Mouse (Mus musculus) midbrain, embryonic 12.5 days (tissue): ENCODE data around the gene Tmem263. TPM values are rescaled to one million over a fixed set of nuclear protein-coding genes. Genes with fewer than 3 reads are reported as not detected.

Source experiments
- ATAC-seq: fragments of 200-750 bp; cut with Nextera tagmentation; 2 replicates; pipeline ENCODE4 v1.8.0; 2017; ENCODE audit warnings: low read depth, moderate TSS enrichment, moderate library complexity; ENCODE audit not compliant: low FRiP score
- H3K27ac ChIP-seq: fragments of 300-500 bp; sonication (generic); replicated peaks from 2 replicates; pipeline ENCODE4 v1.5.1; 2016; ENCODE audit warnings: mild to moderate bottlenecking
- H3K27me3 ChIP-seq: fragments of 300-500 bp; sonication (generic); 2 replicates; pipeline ENCODE4 v1.6.1; 2016; ENCODE audit warnings: mild to moderate bottlenecking
- H3K36me3 ChIP-seq: fragments of 300-500 bp; sonication (generic); 2 replicates; pipeline ENCODE4 v1.6.1; 2016
- H3K4me1 ChIP-seq: fragments of 300-500 bp; sonication (generic); 2 replicates; pipeline ENCODE4 v1.6.1; 2016
- H3K4me2 ChIP-seq: fragments of 300-500 bp; sonication (generic); replicated peaks from 2 replicates; pipeline ENCODE4 v1.6.1; 2016; ENCODE audit warnings: mild to moderate bottlenecking, moderate library complexity
- H3K4me3 ChIP-seq: fragments of 300-500 bp; sonication (generic); 2 replicates; pipeline ENCODE4 v1.5.1; 2016; ENCODE audit warnings: mild to moderate bottlenecking
- H3K9ac ChIP-seq: fragments of 300-500 bp; sonication (generic); replicated peaks from 2 replicates; pipeline ENCODE4 v1.6.1; 2016; ENCODE audit warnings: mild to moderate bottlenecking, moderate library complexity
- H3K9me3 ChIP-seq: fragments of 300-500 bp; sonication (generic); 2 replicates; pipeline ENCODE4 v1.6.1; 2016; ENCODE audit warnings: mild to moderate bottlenecking
- WGBS: fragments of 180-500 bp; shearing (Covaris S2); methylation state at CpG from one replicate; pipeline ENCODE4 v1.1.7; 2016; 5-methylcytosine and 5-hydroxymethylcytosine counted together
- polyA plus RNA-seq: library from polyadenylated mRNA; unstranded; fragments of >200 nt; fragmentation: Nextera tagmentation; extraction: Ambion mirVana; gene quantifications from 2 replicates; pipeline ENCODE4 v1.2.1, GENCODE M21; 2016

Tmem263 gene
- polyA plus RNA-seq, 1 experiment from 2014 or later = 65.9 TPM

DNA sequence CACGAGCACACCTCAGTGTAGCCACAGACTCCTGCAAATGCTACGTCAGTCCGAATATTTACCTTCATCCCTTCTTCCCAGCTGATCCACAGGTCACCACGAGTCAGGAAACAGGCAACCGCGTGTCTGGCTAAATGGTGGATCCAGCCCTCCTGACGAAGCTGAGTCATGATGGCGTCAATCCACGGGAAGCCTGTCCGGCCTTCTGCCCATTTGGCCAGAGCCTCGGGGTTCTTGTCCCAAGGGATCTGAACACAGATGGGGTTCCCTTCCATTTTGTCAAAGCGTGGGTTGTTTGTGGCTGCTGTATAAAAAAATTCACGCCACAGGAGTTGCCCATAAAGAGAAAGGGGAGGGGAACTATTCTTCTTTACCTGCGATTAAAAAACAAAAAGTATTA lies 43.9 kb downstream of the Tmem263 start:
- H3K36me3 ChIP-seq = peaks cover 48% of the 10 kb centered on the region
- no peak for ATAC-seq
- H3K9ac ChIP-seq = no peak overlapping the region
- no peaks in the 10 kb centered on the region for H3K4me1 ChIP-seq
- H3K27me3 ChIP-seq = no peaks in the 10 kb centered on the region
- whole genome bisulfite sequencing = 92% methylated on average over 14 of the region's 14 CpGs
- no peak overlapping the region for H3K4me3 ChIP-seq
- H3K9me3 ChIP-seq = no peaks in the 10 kb centered on the region
- no peak overlapping the region for H3K27ac ChIP-seq
- H3K4me2 ChIP-seq = no peak overlapping the region

DNA sequence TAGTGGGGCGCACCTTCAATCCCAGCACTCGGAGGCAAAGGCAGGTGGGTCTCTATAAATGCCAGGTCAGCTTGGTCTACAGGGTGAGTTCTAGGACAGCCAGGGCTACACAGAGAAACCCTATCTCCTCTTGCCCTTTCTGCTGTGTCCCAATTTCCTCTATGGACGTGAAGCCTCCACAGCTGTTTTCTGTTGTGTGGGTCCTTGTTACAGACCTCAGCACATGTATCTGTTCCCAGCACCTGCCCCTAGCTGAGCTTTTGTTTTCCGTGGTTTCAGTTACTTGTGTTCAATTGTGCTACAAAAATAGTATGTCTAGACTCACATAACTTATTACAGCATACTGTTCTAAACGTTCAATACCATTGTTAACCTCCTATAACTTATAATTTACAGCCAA lies 46.8 kb downstream of the Tmem263 start:
- Histone ChIP-seq H3K4me1 (no peaks in the 10 kb centered on the region), H3K27me3 (no peaks in the 10 kb centered on the region), H3K9me3 (no peaks in the 10 kb centered on the region), H3K36me3 (peaks cover 25% of the 10 kb centered on the region), H3K4me2 (no peak overlapping the region), H3K4me3 (no peak overlapping the region), H3K27ac (no peak overlapping the region), H3K9ac (no peak overlapping the region)
- no peak for ATAC-seq
- 87% methylated on average over 5 of the region's 5 CpGs for WGBS

DNA sequence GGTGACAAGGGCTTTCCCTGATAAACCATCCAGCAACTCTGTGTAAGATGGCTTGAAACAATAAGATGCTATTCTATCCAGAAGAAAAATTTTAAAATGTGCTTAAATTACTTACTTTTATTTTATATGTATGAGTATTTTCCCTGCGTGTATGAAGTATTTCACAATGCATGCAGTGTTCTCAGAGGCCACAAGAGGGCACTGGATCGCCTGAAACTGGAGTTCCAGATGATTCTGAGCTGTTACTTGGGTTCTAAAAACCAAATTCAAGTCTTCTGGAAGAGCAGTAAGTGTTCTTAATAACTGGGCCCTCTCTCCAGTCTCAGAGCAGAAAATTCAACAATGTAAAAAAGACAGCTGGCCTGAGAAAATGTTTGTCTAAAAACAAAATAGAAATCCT lies 51.8 kb downstream of the Tmem263 start:
- no peaks in the 10 kb centered on the region for H3K36me3 ChIP-seq
- no peaks in the 10 kb centered on the region for H3K4me1 ChIP-seq
- no peaks in the 10 kb centered on the region for H3K9me3 ChIP-seq
- no peak overlapping the region for H3K4me2 ChIP-seq
- H3K27ac ChIP-seq = no peak overlapping the region
- ATAC-seq = no peak
- no peaks in the 10 kb centered on the region for H3K27me3 ChIP-seq
- no peak overlapping the region for H3K4me3 ChIP-seq
- WGBS = 10% methylated on average over 2 of the region's 2 CpGs
- no peak overlapping the region for H3K9ac ChIP-seq

DNA sequence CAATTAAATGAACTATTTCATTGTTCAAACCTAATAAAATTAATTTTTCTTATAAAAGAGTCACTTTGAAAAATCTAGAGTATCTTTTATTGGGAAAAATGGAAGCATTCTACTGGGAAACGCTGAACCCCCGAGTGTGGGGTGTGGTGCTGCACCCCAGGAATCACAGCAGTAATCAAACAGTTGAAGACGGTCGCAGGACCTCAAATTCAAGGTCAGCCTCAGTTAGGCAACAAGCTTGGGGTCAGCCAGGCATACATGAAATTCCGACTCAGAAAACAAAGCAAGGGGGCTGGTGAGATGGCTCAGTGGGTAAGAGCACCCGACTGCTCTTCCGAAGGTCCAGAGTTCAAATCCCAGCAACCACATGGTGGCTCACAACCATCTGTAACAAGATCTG lies 55.0 kb downstream of the Tmem263 start:
- Histone ChIP-seq H3K4me2 (no peak overlapping the region), H3K9me3 (no peaks in the 10 kb centered on the region), H3K27ac (no peak overlapping the region), H3K9ac (no peak overlapping the region), H3K36me3 (no peaks in the 10 kb centered on the region), H3K4me1 (0 out of 2 replicates have a peak, but pooled peaks cover 3% of the 10 kb centered on the region), H3K4me3 (no peak overlapping the region), H3K27me3 (no peaks in the 10 kb centered on the region)
- WGBS = 89% methylated on average over 7 of the region's 7 CpGs
- ATAC-seq = no peak

DNA sequence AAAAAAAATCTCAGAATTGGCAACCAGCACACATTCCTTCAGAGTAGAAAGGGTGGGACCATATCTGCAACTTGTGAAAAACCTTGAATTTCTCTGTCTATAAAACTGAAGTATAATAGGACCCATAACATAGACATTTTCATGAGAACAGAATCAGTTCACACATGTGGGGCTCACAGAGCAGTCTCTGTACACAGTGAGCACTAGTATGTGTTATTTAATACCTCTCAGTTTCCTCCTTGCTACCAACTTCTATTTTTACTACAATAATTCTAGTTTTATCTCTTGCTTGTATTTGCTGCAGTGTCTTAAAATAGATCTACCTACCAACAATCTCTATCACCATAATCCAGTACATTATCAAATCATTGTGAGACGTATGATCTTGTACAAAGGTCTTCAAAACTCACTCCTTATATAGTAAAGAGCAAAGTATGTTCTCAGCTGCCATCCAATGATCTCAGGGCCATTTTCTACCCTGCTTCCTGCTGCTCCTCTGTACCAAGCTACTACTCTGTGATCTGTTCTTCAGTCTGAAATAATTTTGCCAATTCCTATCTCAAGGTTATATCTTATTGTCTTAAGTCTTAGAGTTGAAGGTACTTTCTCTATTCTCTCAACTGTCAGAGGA lies 57.7 kb downstream of the Tmem263 start:
- Histone ChIP-seq H3K27ac (no peak overlapping the region), H3K4me3 (no peak overlapping the region), H3K9me3 (no peaks in the 10 kb centered on the region), H3K9ac (no peak overlapping the region), H3K27me3 (no peaks in the 10 kb centered on the region), H3K36me3 (no peaks in the 10 kb centered on the region), H3K4me2 (no peak overlapping the region), H3K4me1 (0 out of 2 replicates have a peak, but pooled peaks cover 3% of the 10 kb centered on the region)
- 89% methylated on average over 1 of the region's 1 CpGs for WGBS
- ATAC-seq = no peak

DNA sequence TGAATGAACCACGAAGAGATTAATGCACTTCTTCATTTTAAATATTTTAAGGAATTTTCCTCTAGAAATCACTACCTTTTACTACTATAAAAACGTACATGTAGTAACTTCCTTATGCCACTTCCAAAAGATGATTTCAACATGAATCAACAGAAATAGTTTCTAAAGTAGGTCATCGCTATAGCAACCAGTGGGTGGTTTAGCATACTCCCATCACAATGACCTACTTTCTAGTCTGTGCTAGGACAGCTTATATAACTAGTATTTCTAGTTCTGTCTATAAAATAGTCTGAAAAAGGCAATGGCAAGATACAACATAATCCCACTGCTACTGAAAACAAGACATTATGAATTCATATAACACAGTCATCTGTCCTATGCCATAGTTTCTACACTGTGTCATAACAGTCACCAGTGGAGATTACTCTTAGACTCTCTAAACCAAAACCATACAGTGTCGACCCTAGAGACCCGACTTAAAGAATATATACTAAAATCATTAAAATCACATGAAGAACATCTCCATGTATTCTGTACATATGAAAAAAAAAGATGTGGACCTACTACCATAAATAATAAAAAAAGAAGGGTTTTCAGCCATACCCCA lies 59.4 kb downstream of the Tmem263 start:
- no peaks in the 10 kb centered on the region for H3K36me3 ChIP-seq
- H3K4me2 ChIP-seq = no peak overlapping the region
- 82% methylated on average over 5 of the region's 5 CpGs for WGBS
- 0 out of 2 replicates have a peak, but pooled peaks cover 3% of the 10 kb centered on the region for H3K4me1 ChIP-seq
- no peak overlapping the region for H3K9ac ChIP-seq
- ATAC-seq = no peak
- no peak overlapping the region for H3K27ac ChIP-seq
- no peak overlapping the region for H3K4me3 ChIP-seq
- H3K27me3 ChIP-seq = no peaks in the 10 kb centered on the region
- no peaks in the 10 kb centered on the region for H3K9me3 ChIP-seq

DNA sequence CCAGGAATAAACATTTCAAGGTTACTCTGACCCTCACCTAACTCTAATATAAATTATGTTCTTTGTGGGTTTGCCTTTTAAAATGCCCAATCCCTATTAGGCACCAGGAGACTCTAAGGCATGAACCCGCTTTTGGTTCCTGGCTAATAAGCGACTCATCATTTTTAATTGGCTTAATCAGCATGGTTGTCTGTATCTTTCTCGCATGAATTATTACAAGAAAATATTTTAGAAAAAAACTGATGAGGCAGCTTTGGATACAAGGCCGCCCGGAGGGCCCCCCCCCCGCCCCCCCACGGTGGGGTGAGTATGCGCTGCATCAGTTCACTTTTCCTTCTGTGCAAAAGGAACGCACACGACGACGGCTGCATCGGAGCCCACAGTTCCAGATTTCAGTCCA lies 62.4 kb downstream of the Tmem263 start:
- H3K9me3 ChIP-seq = no peaks in the 10 kb centered on the region
- no peak overlapping the region for H3K27ac ChIP-seq
- H3K9ac ChIP-seq = no peak overlapping the region
- 92% methylated on average over 13 of the region's 13 CpGs for WGBS
- no peak for ATAC-seq
- H3K36me3 ChIP-seq = no peaks in the 10 kb centered on the region
- H3K4me2 ChIP-seq = no peak overlapping the region
- 0 out of 2 replicates have a peak, but pooled peaks cover 3% of the 10 kb centered on the region for H3K4me1 ChIP-seq
- no peak overlapping the region for H3K4me3 ChIP-seq
- H3K27me3 ChIP-seq = no peaks in the 10 kb centered on the region

DNA sequence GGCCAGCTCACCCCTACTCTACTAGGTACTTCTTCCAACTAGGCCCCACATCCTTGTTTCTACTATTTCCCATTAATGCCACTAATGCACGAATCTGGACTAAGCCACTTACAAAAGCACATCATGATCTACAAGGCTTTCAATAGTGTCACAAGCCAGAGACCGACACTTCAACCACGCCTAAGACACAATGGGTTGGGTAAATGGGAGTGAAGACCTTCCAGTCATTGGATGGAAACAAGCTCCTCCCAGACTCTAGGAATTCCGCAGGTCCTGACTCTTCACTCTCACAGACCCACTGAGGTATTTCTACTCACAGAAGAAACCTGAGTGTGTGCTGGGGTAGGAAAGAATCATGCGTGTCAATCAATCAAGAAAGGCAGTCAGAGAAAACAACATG lies 62.9 kb downstream of the Tmem263 start:
- Histone ChIP-seq H3K36me3 (no peaks in the 10 kb centered on the region), H3K27me3 (no peaks in the 10 kb centered on the region), H3K4me1 (0 out of 2 replicates have a peak, but pooled peaks cover 3% of the 10 kb centered on the region), H3K4me2 (no peak overlapping the region), H3K9ac (no peak overlapping the region), H3K4me3 (no peak overlapping the region), H3K9me3 (no peaks in the 10 kb centered on the region), H3K27ac (no peak overlapping the region)
- WGBS = 84% methylated on average over 5 of the region's 5 CpGs
- no peak for ATAC-seq

Other genes with a start within 250 kb of the Tmem263 start
- gene Ric8b, start 185.0 kb upstream of the Tmem263 start, polyA plus RNA-seq = 37.2 and 37.6 TPM in 2 replicates
- gene Fhl4, start 132 bp upstream of the Tmem263 start, polyA plus RNA-seq = 1.6 and 2.0 TPM in 2 replicates
- 35.5 and 37.2 TPM in 2 replicates for gene Mterf2, start 25.4 kb downstream of the Tmem263 start, polyA plus RNA-seq
- gene Cry1, start 82.4 kb downstream of the Tmem263 start, polyA plus RNA-seq = 37.9 and 39.0 TPM in 2 replicates